Mouse (Mus musculus) heart, embryonic 11.5 days (tissue): ENCODE measurements around the gene Ttc17. TPM values are rescaled to one million over a fixed set of nuclear protein-coding genes. Genes with fewer than 3 reads are reported as not detected.

Experiments
- ATAC-seq: fragments of 200-750 bp; cut with Nextera tagmentation; replicated peaks from 2 replicates; pipeline ENCODE4 v1.8.0; 2017; ENCODE audit warnings: moderate library complexity; ENCODE audit not compliant: insufficient number of reproducible peaks, low FRiP score, low TSS enrichment
- H3K27ac ChIP-seq: fragments of 300-500 bp; sonication (generic); 2 replicates; pipeline ENCODE4 v1.5.1; 2014; ENCODE audit warnings: mild to moderate bottlenecking, low read depth, low read length
- H3K27me3 ChIP-seq: fragments of 300-500 bp; sonication (generic); 2 replicates; pipeline ENCODE4 v1.6.1; 2014; ENCODE audit warnings: mild to moderate bottlenecking, low read length, mixed read lengths; ENCODE audit not compliant: control insufficient read depth, insufficient read depth
- H3K36me3 ChIP-seq: fragments of 300-500 bp; sonication (generic); 2 replicates; pipeline ENCODE4 v1.6.1; 2014; ENCODE audit warnings: mild to moderate bottlenecking, low read length, moderate library complexity, mixed read lengths; ENCODE audit not compliant: control insufficient read depth, insufficient read depth
- H3K4me1 ChIP-seq: fragments of 300-500 bp; sonication (generic); 2 replicates; pipeline ENCODE4 v1.6.1; 2014; ENCODE audit warnings: low read length; ENCODE audit not compliant: control insufficient read depth, insufficient read depth
- H3K4me2 ChIP-seq: fragments of 300-500 bp; sonication (generic); 2 replicates; pipeline ENCODE4 v1.6.1; 2014; ENCODE audit warnings: mild to moderate bottlenecking, moderate library complexity
- H3K4me3 ChIP-seq: fragments of 300-500 bp; sonication (generic); 2 replicates; pipeline ENCODE4 v1.5.1; 2014; ENCODE audit warnings: low read depth, low read length
- H3K9ac ChIP-seq: fragments of 300-500 bp; sonication (generic); 2 replicates; pipeline ENCODE4 v1.6.1; 2014; ENCODE audit warnings: mild to moderate bottlenecking, low read depth, low read length, moderate library complexity
- H3K9me3 ChIP-seq: fragments of 300-500 bp; sonication (generic); replicated peaks from 2 replicates; pipeline ENCODE4 v1.6.1; 2016; ENCODE audit warnings: low read length; ENCODE audit not compliant: control insufficient read depth
- WGBS: fragments of 180-500 bp; shearing (Covaris S2); extraction: QIAGEN DNeasy Blood & Tissue Kit; methylation state at CpG from one replicate; pipeline ENCODE4 v1.1.7; 2014; ENCODE audit not compliant: insufficient replicate concordance; 5-methylcytosine and 5-hydroxymethylcytosine counted together
- polyA plus RNA-seq: library from polyadenylated mRNA; unstranded; fragments of >200 nt; fragmentation: Nextera tagmentation; extraction: Ambion mirVana; gene quantifications from 2 replicates; pipeline ENCODE4 v1.2.1, GENCODE M21; 2014

The Ttc17 gene
- polyA plus RNA-seq: 12.4 and 13.4 TPM in 2 replicates

GRCm38 (mm10) chr2:94406083-94406957, at the start of gene Ttc17:
Gene Ttc17 (minus strand): TSS chr2:94406689.
- peak; percentile 94 for ATAC-seq
- H3K4me1 ChIP-seq: peaks cover 8% of the 10 kb centered on the region

GRCm38 (mm10) chr2:94449643-94450042, 43.2 kb upstream of the Ttc17 start:
- no peak for ATAC-seq
- Histone ChIP-seq H3K9ac (no peak overlapping the region), H3K4me3 (no peak overlapping the region), H3K36me3 (no peaks in the 10 kb centered on the region), H3K9me3 (no peaks in the 10 kb centered on the region), H3K4me2 (no peak overlapping the region), H3K4me1 (no peaks in the 10 kb centered on the region), H3K27me3 (no peaks in the 10 kb centered on the region), H3K27ac (no peak overlapping the region)
- WGBS: 78% methylated on average over 8 of the region's 8 CpGs

More at GRCm38 (mm10) chr2:94406083-94406957, at the start of gene Ttc17:
- H3K9me3 ChIP-seq: no peaks in the 10 kb centered on the region
- H3K27me3 ChIP-seq: no peaks in the 10 kb centered on the region
- peak within 1 kb of the TSS; percentile 88 for H3K27ac ChIP-seq
- H3K4me2 ChIP-seq: peak within 1 kb of the TSS; percentile 90
- H3K4me3 ChIP-seq: peak within 1 kb of the TSS; percentile 87
- under 1% methylated on average over 72 of the region's 77 CpGs for WGBS
- peak within 1 kb of the TSS; percentile 92 for H3K9ac ChIP-seq
- H3K36me3 ChIP-seq: no peaks in the 10 kb centered on the region

DNA sequence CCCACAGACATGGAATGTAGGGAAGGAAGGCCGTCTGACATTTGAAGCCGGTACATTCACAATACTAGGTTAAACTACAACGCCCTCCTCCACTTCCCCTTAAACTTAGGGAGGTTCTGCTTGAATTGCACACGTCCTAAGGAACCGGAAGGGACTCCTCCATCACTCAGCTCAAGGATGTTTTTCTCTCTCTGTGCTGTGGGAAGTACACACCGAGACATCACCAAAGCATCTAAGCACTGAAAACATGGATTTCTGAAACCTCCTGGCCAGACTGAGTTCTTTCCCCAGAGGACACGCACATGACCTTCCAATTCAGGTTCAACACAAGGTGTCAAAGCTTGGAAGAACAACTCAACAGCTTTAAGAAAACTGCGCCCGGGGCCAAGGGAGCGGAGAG, 30.5 kb upstream of the Ttc17 start:
- Histone ChIP-seq H3K4me3 (peak overlapping the region; percentile 99), H3K27ac (no peak overlapping the region), H3K9me3 (no peaks in the 10 kb centered on the region), H3K9ac (peak overlapping the region; percentile 95), H3K27me3 (no peaks in the 10 kb centered on the region), H3K4me2 (peak overlapping the region; percentile 84), H3K4me1 (peaks cover 27% of the 10 kb centered on the region), H3K36me3 (no peaks in the 10 kb centered on the region)
- no peak for ATAC-seq
- WGBS: 0% methylated on average over 10 of the region's 10 CpGs

DNA sequence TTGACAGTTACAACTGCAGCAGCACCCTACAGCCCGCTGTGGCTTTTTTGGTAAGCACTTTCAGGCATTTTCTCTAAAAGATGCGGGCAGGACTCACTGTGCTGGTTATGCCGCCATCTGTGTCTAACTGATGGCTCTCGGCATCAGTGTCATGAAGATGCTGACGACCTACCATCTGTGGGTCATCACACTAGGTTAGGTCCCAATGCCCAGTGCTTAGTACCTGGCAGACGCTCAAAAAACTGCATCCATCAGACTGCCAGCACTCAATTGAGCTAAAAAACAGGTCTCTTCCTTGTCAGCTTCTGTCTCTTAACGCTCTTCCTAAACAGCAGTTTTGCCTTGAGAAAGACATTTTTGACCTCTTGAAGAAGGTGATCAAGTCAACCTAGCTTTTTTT, 29.0 kb upstream of the Ttc17 start:
- WGBS: 84% methylated on average over 7 of the region's 7 CpGs
- H3K27me3 ChIP-seq: no peaks in the 10 kb centered on the region
- H3K4me1 ChIP-seq: peaks cover 29% of the 10 kb centered on the region
- H3K9ac ChIP-seq: no peak overlapping the region
- no peak overlapping the region for H3K4me3 ChIP-seq
- no peak for ATAC-seq
- H3K27ac ChIP-seq: no peak overlapping the region
- H3K4me2 ChIP-seq: no peak overlapping the region
- no peaks in the 10 kb centered on the region for H3K36me3 ChIP-seq
- no peaks in the 10 kb centered on the region for H3K9me3 ChIP-seq

GRCm38 (mm10) chr2:94434833-94435232, 28.3 kb upstream of the Ttc17 start:
- 48% methylated on average over 1 of the region's 1 CpGs for WGBS
- Histone ChIP-seq H3K36me3 (no peaks in the 10 kb centered on the region), H3K9ac (no peak overlapping the region), H3K27me3 (no peaks in the 10 kb centered on the region), H3K27ac (no peak overlapping the region), H3K4me3 (no peak overlapping the region), H3K9me3 (no peaks in the 10 kb centered on the region), H3K4me2 (no peak overlapping the region), H3K4me1 (peaks cover 29% of the 10 kb centered on the region)
- no peak for ATAC-seq

- H3K36me3 ChIP-seq: no peaks in the 10 kb centered on the region
- H3K9me3 ChIP-seq: no peaks in the 10 kb centered on the region
- peaks cover 29% of the 10 kb centered on the region for H3K4me1 ChIP-seq
- 18% methylated on average over 2 of the region's 2 CpGs for WGBS
- peak; percentile 67; the same call in 1 of the 2 replicates for ATAC-seq
- peak overlapping the region; percentile 0; the same call in 1 of the 2 replicates for H3K4me2 ChIP-seq
- 0 out of 2 replicates have a peak overlapping the region, but pooled peaks have one; percentile 22 for H3K27ac ChIP-seq
- no peak overlapping the region for H3K4me3 ChIP-seq
- no peak overlapping the region for H3K9ac ChIP-seq
- no peaks in the 10 kb centered on the region for H3K27me3 ChIP-seq
These were observed 25.7 kb upstream of the Ttc17 start for GRCm38 (mm10) chr2:94432214-94432613.

GRCm38 (mm10) chr2:94428456-94428855, 22.0 kb upstream of the Ttc17 start:
- Histone ChIP-seq H3K9me3 (no peaks in the 10 kb centered on the region), H3K36me3 (peaks cover 12% of the 10 kb centered on the region; the same call in 1 of the 2 replicates), H3K9ac (no peak overlapping the region), H3K27ac (no peak overlapping the region), H3K4me2 (no peak overlapping the region), H3K4me1 (peaks cover 16% of the 10 kb centered on the region), H3K27me3 (no peaks in the 10 kb centered on the region), H3K4me3 (no peak overlapping the region)
- ATAC-seq: no peak
- WGBS: 91% methylated on average over 1 of the region's 1 CpGs

DNA sequence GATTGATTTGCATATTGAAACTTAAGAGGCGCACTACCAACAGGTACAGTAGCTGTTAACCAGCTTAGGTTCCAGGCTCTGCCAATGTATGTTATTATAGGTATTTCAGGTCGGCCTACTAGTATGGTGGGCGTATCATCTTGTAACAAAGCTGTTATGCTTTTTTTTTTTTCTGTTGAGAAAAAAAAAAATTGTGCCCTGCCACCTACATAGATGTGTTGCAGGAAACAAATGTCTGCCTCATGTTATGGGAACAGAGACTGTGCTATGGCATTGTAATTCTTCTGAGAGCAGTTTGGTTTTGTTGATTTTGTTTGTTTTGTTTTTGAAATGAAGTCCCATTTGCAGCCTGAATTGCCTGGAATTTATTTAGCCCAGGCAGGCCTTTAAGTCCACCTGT, 952 bp upstream of the Ttc17 start:
- ATAC-seq: no peak
- Histone ChIP-seq H3K27ac (no peak overlapping the region), H3K4me1 (peaks cover 8% of the 10 kb centered on the region), H3K27me3 (no peaks in the 10 kb centered on the region), H3K4me2 (peak overlapping the region; percentile 90), H3K36me3 (no peaks in the 10 kb centered on the region), H3K9ac (peak overlapping the region; percentile 92; the same call in 1 of the 2 replicates), H3K9me3 (no peaks in the 10 kb centered on the region), H3K4me3 (peak overlapping the region; percentile 87)
- 37% methylated on average over 3 of the region's 3 CpGs for WGBS
